Mouse (Mus musculus): Measurements from ENCODE around the gene Slc30a7.
"Not testable (repeated sequence)": the region's sequence is repeated elsewhere in the genome, so short reads cannot be mapped to it uniquely, and the experiment has no call there.

The Slc30a7 gene

GRCm38 (mm10) chr3:115946272-115946671 is 60.9 kb downstream of the Slc30a7 start:
- DNase-seq (ENCODE audit: low spot score), result no peak

- no peak for DNase-seq (ENCODE audit: low spot score)
Measured at GRCm38 (mm10) chr3:115944376-115944775, 62.8 kb downstream of the Slc30a7 start.

- DNase-seq (ENCODE audit: low spot score), result no peak
Measured at GRCm38 (mm10) chr3:115941464-115941863, 65.7 kb downstream of the Slc30a7 start.

GRCm38 (mm10) chr3:115940510-115940909 is 66.7 kb downstream of the Slc30a7 start:
- DNase-seq (ENCODE audit: low spot score), result no peak

GRCm38 (mm10) chr3:115937807-115938206 is 69.4 kb downstream of the Slc30a7 start:
- DNase-seq (ENCODE audit: low spot score), result no peak

GRCm38 (mm10) chr3:115936734-115937599 is 70.2 kb downstream of the Slc30a7 start:
- DNase-seq (ENCODE audit: low spot score), result peak; percentile 53

- no peak for DNase-seq (ENCODE audit: low spot score)
Measured at GRCm38 (mm10) chr3:115933293-115934186, 73.7 kb downstream of the Slc30a7 start.

- DNase-seq (ENCODE audit: low spot score), result no peak
Measured at GRCm38 (mm10) chr3:115931701-115932100, 75.5 kb downstream of the Slc30a7 start.

- DNase-seq (ENCODE audit: low spot score), result no peak
Measured at GRCm38 (mm10) chr3:115926531-115926930, 80.7 kb downstream of the Slc30a7 start.

GRCm38 (mm10) chr3:115924401-115925190 is 82.6 kb downstream of the Slc30a7 start:
- no peak for DNase-seq (ENCODE audit: low spot score)

GRCm38 (mm10) chr3:115907406-115907805 is 99.8 kb downstream of the Slc30a7 start:
- not testable (repeated sequence) for DNase-seq (ENCODE audit: low spot score)

GRCm38 (mm10) chr3:115905567-115905966 is 101.6 kb downstream of the Slc30a7 start:
- no peak for DNase-seq (ENCODE audit: low spot score)

- DNase-seq (ENCODE audit: low spot score), result no peak
Measured at GRCm38 (mm10) chr3:115905067-115905466, 102.1 kb downstream of the Slc30a7 start.

- DNase-seq (ENCODE audit: low spot score), result no peak
Measured at GRCm38 (mm10) chr3:115902301-115902956, 104.8 kb downstream of the Slc30a7 start.

GRCm38 (mm10) chr3:115898354-115898948 is 108.8 kb downstream of the Slc30a7 start:
- no peak for DNase-seq (ENCODE audit: low spot score)

GRCm38 (mm10) chr3:115893166-115893565 is 114.0 kb downstream of the Slc30a7 start:
- no peak for DNase-seq (ENCODE audit: low spot score)

GRCm38 (mm10) chr3:115892341-115892740 is 114.9 kb downstream of the Slc30a7 start:
- no peak for DNase-seq (ENCODE audit: low spot score)

Measured in urinary bladder, postnatal 14 days (tissue).